Mouse (Mus musculus): ENCODE results near the gene St3gal6.

St3gal6 gene

DNA sequence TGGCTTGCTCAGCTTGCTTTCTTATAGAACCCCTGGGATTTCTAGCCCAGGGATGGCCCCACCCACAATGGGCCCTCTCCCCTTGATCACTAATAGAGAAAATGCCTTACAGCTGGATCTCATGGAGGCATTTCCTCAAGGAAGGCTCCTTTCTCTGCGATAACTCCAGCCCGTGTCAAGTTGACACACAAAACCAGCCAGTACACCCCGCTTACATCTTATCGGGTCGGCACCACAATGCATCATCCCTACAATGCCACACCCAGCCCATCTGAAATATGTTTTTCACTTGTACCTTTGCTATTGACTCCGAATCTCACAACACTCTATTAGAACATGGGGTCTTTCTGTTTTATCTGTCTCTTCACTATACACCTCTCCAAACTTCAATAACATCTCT, 3.6 kb downstream of the St3gal6 start:
- DNase-seq = no peak

DNA sequence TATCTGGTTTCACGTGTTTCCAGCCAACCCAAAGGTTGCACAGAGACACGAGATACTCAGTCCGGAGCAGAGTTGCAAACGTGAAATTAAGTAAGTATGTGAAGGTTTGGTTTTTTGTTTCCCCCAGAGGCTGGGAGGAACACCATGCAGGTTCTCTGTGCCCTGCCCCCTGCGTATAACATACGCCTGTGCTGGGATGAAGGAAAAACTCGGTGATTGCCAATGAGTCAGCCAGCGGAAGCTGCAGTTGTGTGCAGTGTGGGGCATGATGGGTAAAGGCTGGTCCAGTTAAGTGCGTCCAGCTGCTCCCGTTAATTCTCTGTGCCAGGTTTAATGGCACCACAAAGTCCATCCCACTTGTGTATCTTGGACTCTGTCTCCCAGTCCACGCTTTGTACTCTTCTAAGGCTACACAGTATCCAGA, 4.4 kb downstream of the St3gal6 start:
- DNase-seq = no peak

GRCm38 (mm10) chr16:58516960-58517798, 6.9 kb downstream of the St3gal6 start:
- no peak for DNase-seq

GRCm38 (mm10) chr16:58516161-58516560, 7.9 kb downstream of the St3gal6 start:
- no peak for DNase-seq

DNA sequence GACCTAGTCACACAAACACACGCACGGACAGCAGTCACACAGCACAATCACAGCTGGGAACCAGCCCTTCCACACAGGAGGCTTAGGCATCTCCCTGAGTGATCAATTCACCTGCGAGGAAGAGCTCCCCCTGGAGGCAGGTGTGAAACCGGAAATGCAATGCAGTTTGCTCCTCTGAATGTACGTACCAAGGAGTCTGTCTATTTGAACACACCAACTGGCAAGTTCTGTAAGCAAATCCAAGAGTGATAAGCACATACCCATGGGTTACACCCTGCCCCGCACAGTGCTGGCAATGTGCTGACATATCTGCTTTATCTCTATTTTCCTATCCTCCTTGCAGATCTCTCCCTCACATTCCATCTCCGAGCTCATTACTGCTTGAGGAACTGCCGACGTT, 9.5 kb downstream of the St3gal6 start:
- no peak for DNase-seq

DNA sequence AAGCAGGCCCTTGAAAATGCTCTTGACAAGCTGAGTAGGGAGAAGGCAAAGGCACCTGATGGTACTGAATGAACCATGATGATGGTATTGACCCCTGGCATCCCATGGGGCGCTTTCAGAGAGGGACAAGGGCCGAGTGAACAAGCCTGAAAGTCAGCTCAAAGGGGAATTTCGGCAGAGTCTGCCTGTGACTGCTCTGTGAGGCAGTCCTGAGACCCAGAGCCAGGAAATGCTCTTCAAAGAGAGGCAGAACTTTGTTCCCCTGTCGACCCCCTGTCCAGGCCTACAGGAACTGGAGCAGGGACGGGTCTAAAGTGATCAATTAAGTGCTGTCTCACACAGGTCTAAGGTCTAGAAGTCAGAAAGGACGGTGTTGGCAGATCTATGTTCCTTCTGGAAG, 10.3 kb downstream of the St3gal6 start:
- DNase-seq = no peak

DNA sequence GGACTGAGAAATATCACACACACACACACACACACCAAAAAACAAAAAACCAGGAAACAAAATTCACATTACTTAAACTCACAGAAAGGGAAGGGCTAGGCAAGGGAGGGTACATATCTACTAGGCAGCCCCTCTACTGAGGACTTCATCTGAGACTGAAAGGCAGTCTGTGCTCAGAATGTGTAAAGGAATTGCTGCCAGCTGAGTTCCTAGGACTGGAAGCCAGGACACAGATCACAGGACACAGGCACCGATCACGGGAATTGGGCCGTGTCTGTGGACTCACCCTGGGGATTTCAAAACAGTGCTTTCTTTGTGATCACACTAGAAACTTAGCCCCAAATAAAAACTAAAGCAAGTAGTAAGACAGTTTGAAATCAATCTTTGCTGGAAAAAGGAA, 11.2 kb downstream of the St3gal6 start:
- no peak for DNase-seq

GRCm38 (mm10) chr16:58512181-58512761, 11.8 kb downstream of the St3gal6 start:
- DNase-seq = no peak

DNA sequence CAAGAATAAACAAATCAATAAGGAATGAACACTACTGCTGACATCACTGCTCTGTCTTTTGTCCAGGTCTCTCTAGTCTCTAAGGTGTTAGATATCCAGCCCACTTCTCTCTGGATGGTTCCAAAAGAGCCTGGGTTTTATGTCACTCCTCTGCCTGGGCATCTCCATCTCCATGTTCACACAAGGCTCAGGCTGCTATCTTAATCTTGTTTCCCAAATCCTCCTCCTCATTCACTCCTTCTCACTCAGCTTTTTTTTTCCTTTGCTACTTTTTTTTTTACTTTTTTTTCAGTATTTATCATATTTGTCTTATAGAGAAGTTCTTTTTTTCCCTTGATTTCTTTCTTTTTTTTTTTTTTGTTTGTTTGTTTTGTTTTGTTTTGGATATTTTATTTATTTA, 19.1 kb downstream of the St3gal6 start:
- DNase-seq = no peak

DNA sequence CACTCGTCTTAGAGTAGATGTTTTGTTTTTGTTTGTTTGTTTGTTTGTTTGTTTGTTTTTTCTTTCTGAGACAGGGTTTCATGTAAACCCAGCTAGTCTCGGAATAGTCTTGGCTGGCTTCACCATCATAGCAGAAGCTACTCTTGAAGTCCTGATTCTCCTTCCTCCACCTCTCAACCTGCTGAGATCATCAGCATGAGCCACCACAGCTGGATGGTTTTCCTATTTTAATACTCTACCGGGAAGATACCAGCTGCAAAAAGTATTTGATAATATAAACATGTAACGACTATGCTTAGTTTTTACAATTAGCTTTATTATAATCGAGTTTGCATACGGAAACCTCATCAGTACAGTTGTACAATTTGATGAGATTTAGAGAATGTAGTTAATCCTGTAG, 21.5 kb downstream of the St3gal6 start:
- no peak for DNase-seq

DNA sequence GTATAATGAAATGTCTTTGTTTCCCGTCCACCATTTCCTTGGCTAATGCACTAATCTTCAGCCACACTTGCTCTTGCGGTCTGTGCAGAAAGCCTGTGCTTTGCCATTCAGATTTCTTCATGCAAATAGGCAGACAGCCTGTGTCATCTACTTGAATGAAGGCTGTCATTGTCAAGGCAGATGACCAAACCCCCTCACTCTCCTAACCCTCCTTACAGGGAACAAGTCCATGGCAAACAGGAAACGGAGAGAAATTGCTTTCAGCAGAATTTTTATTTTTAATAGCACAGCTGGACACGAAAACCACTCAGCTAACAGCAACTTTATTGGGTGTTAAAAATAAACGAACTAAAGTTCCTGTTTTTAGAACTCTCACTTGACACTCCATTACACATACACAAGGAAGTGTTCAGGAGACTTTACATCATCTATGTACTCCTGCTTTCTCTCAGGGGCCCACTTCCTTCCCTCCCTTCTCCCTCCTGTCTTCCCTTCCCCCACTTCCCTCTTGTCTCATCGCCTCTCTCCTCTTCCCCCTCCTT, 22.2 kb downstream of the St3gal6 start:
- no peak for DNase-seq

DNA sequence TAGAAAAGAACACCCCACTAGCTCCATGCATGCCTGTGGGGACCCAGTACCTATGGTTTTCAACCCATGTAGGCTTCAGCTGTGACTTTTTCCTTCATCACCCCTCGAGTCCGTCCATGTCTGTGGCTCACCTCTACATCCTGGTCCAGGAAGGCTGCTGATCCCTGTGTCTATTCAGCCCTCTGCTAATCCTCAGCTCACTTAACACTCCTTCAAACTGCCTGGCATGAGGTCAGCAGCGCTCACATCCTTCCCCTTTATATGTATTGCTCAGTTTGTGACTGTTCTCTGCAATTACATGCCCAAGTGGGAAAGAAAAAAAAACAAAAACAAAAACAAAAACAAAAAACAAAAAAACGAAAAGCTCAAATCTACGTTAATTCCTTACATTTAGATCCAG, 24.4 kb downstream of the St3gal6 start:
- DNase-seq = no peak

GRCm38 (mm10) chr16:58499172-58499584, 24.9 kb downstream of the St3gal6 start:
- no peak for DNase-seq

DNA sequence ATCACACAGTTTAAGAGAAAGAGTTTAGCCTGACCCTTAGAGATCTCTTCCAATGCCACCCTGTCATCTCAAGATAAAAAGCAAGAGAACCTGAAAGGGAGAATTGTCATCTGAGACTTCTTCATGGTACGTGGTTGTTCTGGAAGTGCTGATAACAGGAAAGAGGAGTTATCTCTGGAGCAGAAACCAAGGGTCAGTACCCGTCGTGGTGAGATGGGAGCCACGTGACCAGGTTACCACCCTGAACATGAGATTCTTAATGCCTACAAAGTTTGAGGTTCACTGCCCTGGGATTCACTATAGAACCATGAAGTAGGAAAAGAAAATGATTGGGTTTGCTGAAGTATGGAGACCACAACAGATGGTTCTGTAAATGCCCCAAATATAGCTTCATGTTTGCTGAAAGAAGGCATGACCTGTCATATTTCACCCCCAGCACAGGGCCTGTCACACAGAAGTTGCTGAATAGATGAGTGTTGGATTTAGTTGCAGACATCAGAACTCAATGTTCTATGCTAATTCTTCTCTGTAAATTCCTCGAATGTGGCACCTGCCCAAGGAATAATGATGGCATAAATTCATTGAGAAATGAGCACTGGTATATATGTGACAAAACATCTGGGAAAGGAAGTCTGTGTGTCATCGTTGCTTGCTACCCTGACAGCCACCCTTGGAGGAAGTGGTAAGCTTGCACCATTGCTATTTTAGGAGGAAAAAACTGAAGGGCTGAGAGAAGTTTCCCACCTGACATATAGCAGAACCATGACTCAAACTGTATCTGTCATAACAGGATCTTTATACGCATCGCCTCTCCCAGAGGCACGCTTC, 25.9 kb downstream of the St3gal6 start:
- DNase-seq = no peak

- DNase-seq = no peak
Measured at GRCm38 (mm10) chr16:58496791-58497190, 27.3 kb downstream of the St3gal6 start.

- no peak for DNase-seq
Measured at GRCm38 (mm10) chr16:58487861-58488260, 36.2 kb downstream of the St3gal6 start.

GRCm38 (mm10) chr16:58482296-58482695, 41.7 kb downstream of the St3gal6 start:
- DNase-seq = no peak

GRCm38 (mm10) chr16:58481906-58482270, 42.2 kb downstream of the St3gal6 start:
- DNase-seq = no peak

DNA sequence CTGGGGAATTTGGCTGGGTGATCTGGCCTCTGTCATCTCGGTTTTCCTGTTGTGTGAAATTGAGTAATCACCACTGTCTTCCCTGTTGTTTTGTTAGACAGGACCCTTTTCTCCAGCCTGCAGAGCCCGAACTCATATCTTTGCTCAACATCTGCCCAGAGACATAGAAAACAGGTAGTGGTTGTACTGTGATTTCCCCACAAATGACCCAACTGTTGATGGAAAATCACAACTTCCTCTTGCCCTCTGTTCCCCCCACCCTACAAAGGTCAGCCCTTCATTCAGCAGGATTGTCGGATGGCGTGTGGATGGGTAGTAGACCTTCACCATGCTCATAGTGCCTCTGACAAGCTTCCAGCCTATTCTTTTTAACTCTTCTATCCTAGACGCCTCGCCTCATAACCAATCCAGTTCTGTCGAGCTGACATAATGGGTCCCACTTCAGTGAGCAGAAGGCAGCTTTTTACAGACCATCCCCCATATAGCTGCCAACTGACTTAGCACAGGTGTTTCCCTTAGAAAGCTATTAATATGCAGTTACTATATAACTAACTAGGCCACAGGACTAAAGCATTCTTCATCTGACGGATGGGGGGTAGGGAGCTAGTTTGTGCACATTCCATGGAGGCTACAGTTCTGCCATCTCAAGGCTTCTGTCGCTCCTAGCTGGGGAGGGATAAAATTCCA, 42.7 kb downstream of the St3gal6 start:
- no peak for DNase-seq

DNA sequence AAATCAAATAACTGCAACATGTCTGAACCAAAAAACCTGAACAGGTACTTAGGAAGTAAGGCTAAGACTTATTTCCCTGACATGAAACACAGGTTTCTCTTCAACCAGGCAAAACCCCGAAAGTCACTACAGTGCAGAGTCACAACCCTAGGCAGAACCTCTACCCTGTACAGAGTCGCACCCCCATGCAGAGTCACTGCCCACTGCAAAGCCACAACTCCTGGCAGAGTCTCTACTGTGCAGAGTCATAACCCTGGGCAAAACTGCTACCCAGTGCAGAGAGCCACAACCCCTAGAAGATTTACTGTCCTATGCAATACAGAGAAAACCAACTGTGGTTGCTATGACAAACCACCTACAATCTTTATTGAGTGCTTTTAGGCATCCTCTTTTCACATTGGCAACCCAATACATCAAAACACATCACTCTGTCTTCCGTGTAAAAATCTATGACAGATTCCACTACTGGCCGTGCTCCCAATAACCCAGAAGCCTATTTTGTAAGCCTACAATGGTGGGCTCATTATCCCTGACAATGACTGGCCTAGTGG, 44.1 kb downstream of the St3gal6 start:
- DNase-seq = no peak

GRCm38 (mm10) chr16:58476363-58476762, 47.7 kb downstream of the St3gal6 start:
- DNase-seq = no peak

DNA sequence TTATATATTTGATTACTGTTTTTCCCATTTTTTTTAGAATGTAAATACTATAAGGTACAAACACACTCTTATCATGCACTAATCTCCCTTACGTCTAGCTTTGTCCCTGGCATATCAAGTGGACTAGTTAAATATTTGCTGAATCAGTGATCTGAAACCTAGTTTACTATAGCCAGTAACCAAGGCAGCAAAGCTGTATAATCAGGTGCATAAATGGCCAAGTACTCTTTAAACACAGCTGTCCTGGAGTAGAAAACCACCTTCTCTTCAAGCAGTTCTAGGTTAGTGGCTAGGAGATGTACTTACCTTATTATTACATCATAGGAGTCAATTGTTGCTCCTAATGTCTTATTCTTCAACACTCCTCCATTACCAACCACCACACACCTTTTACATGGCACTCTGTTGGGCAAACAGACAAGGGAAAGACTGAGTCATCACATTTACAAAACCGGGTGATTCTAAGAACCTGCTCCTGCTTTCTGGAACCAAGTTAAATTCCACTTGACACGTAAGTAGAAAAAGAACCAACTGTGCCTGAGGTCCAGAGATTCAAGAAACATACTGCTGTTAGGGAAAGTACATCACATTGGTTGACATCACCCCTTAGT, 48.4 kb downstream of the St3gal6 start:
- no peak for DNase-seq
